Mouse (Mus musculus): ENCODE measurements around the gene Rbm48.

GRCm38 (mm10) chr5:3579066-3579465, 17.3 kb downstream of the Rbm48 start:
- TF ChIP-seq CTCF (IDR thresholded peaks at IDR 0.05; ENCODE audit: borderline replicate concordance, control insufficient read depth, extremely low read depth, insufficient read depth, low read length, poor library complexity): no peak
- no peak for TF ChIP-seq POLR2A (IDR thresholded peaks at IDR 0.05; ENCODE audit: control insufficient read depth, extremely low read depth, insufficient read depth, low read length, poor library complexity)
